Mouse (Mus musculus) megakaryocyte progenitor cell, adult 5-6 weeks (primary cell): ENCODE measurements at regions not wholly inside any gene's neighbourhood (a gene's known extent, or its start where the extent isn't known, plus 50 kb on each side); places are given as distances from the start of the nearest gene placed in this dataset.

Experiments
- ATAC-seq: replicated peaks from 2 replicates; pipeline ENCODE4 v1.8.0; 2016; ENCODE audit warnings: mild to moderate bottlenecking, moderate TSS enrichment, inconsistent platforms; ENCODE audit not compliant: poor library complexity

GRCm38 (mm10) chr8:73767233-73767632 is 413.9 kb upstream of the Large1 start:
- ATAC-seq: no peak

- ATAC-seq: no peak
Measured at GRCm38 (mm10) chr8:73758771-73759170, 405.4 kb upstream of the Large1 start.

GRCm38 (mm10) chr8:73750571-73750970 is 397.2 kb upstream of the Large1 start:
- ATAC-seq: peak; percentile 52; the same call in 1 of the 2 replicates

- no peak for ATAC-seq
Measured at GRCm38 (mm10) chr8:73706857-73707256, 353.5 kb upstream of the Large1 start.
